Mouse (Mus musculus): Measurements from ENCODE around the gene Zfp319. TPM values are rescaled to one million over a fixed set of nuclear protein-coding genes. Genes with fewer than 3 reads are reported as not detected.

The Zfp319 gene
- total RNA-seq, 1 experiment = 3.2 TPM

GRCm38 (mm10) chr8:95352871-95353866 is 21.4 kb upstream of the Zfp319 start:
- Histone ChIP-seq H3K4me3 (ENCODE audit: insufficient read depth in 1 of 2, low read depth in 1 of 2, low read length in 2 of 2, poor library complexity in 1 of 2, severe bottlenecking in 1 of 2) (peak overlapping the region; percentile 83 to 94), H3K4me1 (ENCODE audit: control insufficient read depth in 2 of 2, insufficient read depth in 2 of 2, low read length in 2 of 2, poor library complexity in 1 of 2) (peaks cover 0 to 2% of the 10 kb centered on the region in 2 experiments), H3K27ac (ENCODE audit: insufficient read depth, low read depth, low read length, poor library complexity, severe bottlenecking) (no peak overlapping the region), H3K9me3 (ENCODE audit: control insufficient read depth, insufficient read depth, low read depth, low read length) (no peaks in the 10 kb centered on the region), H3K9ac (ENCODE audit: insufficient read depth, low read depth, low read length, poor library complexity, severe bottlenecking) (peak overlapping the region; percentile 76), H3K36me3 (ENCODE audit: control insufficient read depth, insufficient read depth, low read length, poor library complexity, severe bottlenecking) (no peaks in the 10 kb centered on the region)
- TF ChIP-seq ZC3H11A (IDR thresholded peaks at IDR 0.05; ENCODE audit: borderline replicate concordance, low read depth, low read length) (no peak), CHD2 (IDR thresholded peaks at IDR 0.05; ENCODE audit: low read depth, low read length) (no peak), MAFK (IDR thresholded peaks at IDR 0.05; ENCODE audit: insufficient read depth, low read depth, low read length) (no peak), HCFC1 (IDR thresholded peaks at IDR 0.05; ENCODE audit: borderline replicate concordance, insufficient read depth, low read length) (no peak), ZNF384 (IDR thresholded peaks at IDR 0.05; ENCODE audit: low read depth, low read length) (no peak)
- no peak for DNase-seq (ENCODE audit: low read depth, low spot score)
- in situ Hi-C loops (cut with MboI; ENCODE audit: low sequenced_read_pairs in 2 of 2, unreplicated experiment in 2 of 2) = no loop called here

GRCm38 (mm10) chr8:95352151-95352870 is 20.6 kb upstream of the Zfp319 start, which contains the start of gene Mmp15:
Mmp15 (plus strand) TSS chr8:95352268.
- peak within 1 kb of the TSS; percentile 76 for H3K9ac ChIP-seq (ENCODE audit: insufficient read depth, low read depth, low read length, poor library complexity, severe bottlenecking)
- peak within 1 kb of the TSS; percentile 83 to 94 for H3K4me3 ChIP-seq (ENCODE audit: insufficient read depth in 1 of 2, low read depth in 1 of 2, low read length in 2 of 2, poor library complexity in 1 of 2, severe bottlenecking in 1 of 2)
- H3K9me3 ChIP-seq (ENCODE audit: control insufficient read depth, insufficient read depth, low read depth, low read length) = no peaks in the 10 kb centered on the region
- DNase-seq (ENCODE audit: low read depth, low spot score) = peak; percentile 63
- H3K36me3 ChIP-seq (ENCODE audit: control insufficient read depth, insufficient read depth, low read length, poor library complexity, severe bottlenecking) = no peaks in the 10 kb centered on the region
- H3K27ac ChIP-seq (ENCODE audit: insufficient read depth, low read depth, low read length, poor library complexity, severe bottlenecking) = no peak within 1 kb of the TSS
- TF ChIP-seq HCFC1 (IDR thresholded peaks at IDR 0.05; ENCODE audit: borderline replicate concordance, insufficient read depth, low read length) = no peak; the same call in 1 of the 2 replicates
- no peak for TF ChIP-seq ZNF384 (IDR thresholded peaks at IDR 0.05; ENCODE audit: low read depth, low read length)
- no peak for TF ChIP-seq ZC3H11A (IDR thresholded peaks at IDR 0.05; ENCODE audit: borderline replicate concordance, low read depth, low read length)
- TF ChIP-seq CHD2 (IDR thresholded peaks at IDR 0.05; ENCODE audit: low read depth, low read length) = no peak
- no peak for TF ChIP-seq MAFK (IDR thresholded peaks at IDR 0.05; ENCODE audit: insufficient read depth, low read depth, low read length)
- H3K4me1 ChIP-seq (ENCODE audit: control insufficient read depth in 2 of 2, insufficient read depth in 2 of 2, low read length in 2 of 2, poor library complexity in 1 of 2) = peaks cover 0 to 2% of the 10 kb centered on the region in 2 experiments; a peak in 3 of 4 replicates
- in situ Hi-C loops (cut with MboI; ENCODE audit: low sequenced_read_pairs in 2 of 2, unreplicated experiment in 2 of 2) = no loop called here

- peak overlapping the region; percentile 83 to 94 for H3K4me3 ChIP-seq (ENCODE audit: insufficient read depth in 1 of 2, low read depth in 1 of 2, low read length in 2 of 2, poor library complexity in 1 of 2, severe bottlenecking in 1 of 2)
- TF ChIP-seq MAFK (IDR thresholded peaks at IDR 0.05; ENCODE audit: insufficient read depth, low read depth, low read length) (no peak), HCFC1 (IDR thresholded peaks at IDR 0.05; ENCODE audit: borderline replicate concordance, insufficient read depth, low read length) (no peak), ZNF384 (IDR thresholded peaks at IDR 0.05; ENCODE audit: low read depth, low read length) (no peak), CHD2 (IDR thresholded peaks at IDR 0.05; ENCODE audit: low read depth, low read length) (no peak), ZC3H11A (IDR thresholded peaks at IDR 0.05; ENCODE audit: borderline replicate concordance, low read depth, low read length) (no peak)
- no peak for DNase-seq (ENCODE audit: low read depth, low spot score)
- H3K9me3 ChIP-seq (ENCODE audit: control insufficient read depth, insufficient read depth, low read depth, low read length) = no peaks in the 10 kb centered on the region
- H3K27ac ChIP-seq (ENCODE audit: insufficient read depth, low read depth, low read length, poor library complexity, severe bottlenecking) = no peak overlapping the region
- no peaks in the 10 kb centered on the region; a peak in 1 of 4 replicates for H3K4me1 ChIP-seq (ENCODE audit: control insufficient read depth in 2 of 2, insufficient read depth in 2 of 2, low read length in 2 of 2, poor library complexity in 1 of 2)
- in situ Hi-C loops (cut with MboI; ENCODE audit: low sequenced_read_pairs in 2 of 2, unreplicated experiment in 2 of 2) = no loop called here
- H3K9ac ChIP-seq (ENCODE audit: insufficient read depth, low read depth, low read length, poor library complexity, severe bottlenecking) = no peak overlapping the region
- H3K36me3 ChIP-seq (ENCODE audit: control insufficient read depth, insufficient read depth, low read length, poor library complexity, severe bottlenecking) = peaks cover 2% of the 10 kb centered on the region; the same call in 1 of the 2 replicates
Measured at GRCm38 (mm10) chr8:95351461-95351860, 19.7 kb upstream of the Zfp319 start.

GRCm38 (mm10) chr8:95348811-95349630 is 17.3 kb upstream of the Zfp319 start:
- no peak for DNase-seq (ENCODE audit: low read depth, low spot score)
- Histone ChIP-seq H3K9me3 (ENCODE audit: control insufficient read depth, insufficient read depth, low read depth, low read length) (no peaks in the 10 kb centered on the region), H3K27ac (ENCODE audit: insufficient read depth, low read depth, low read length, poor library complexity, severe bottlenecking) (no peak overlapping the region), H3K9ac (ENCODE audit: insufficient read depth, low read depth, low read length, poor library complexity, severe bottlenecking) (no peak overlapping the region), H3K4me3 (ENCODE audit: insufficient read depth in 1 of 2, low read depth in 1 of 2, low read length in 2 of 2, poor library complexity in 1 of 2, severe bottlenecking in 1 of 2) (no peak overlapping the region), H3K4me1 (ENCODE audit: control insufficient read depth in 2 of 2, insufficient read depth in 2 of 2, low read length in 2 of 2, poor library complexity in 1 of 2) (no peaks in the 10 kb centered on the region; a peak in 1 of 4 replicates), H3K36me3 (ENCODE audit: control insufficient read depth, insufficient read depth, low read length, poor library complexity, severe bottlenecking) (peaks cover 6% of the 10 kb centered on the region; the same call in 1 of the 2 replicates)
- in situ Hi-C loops (cut with MboI; ENCODE audit: low sequenced_read_pairs in 2 of 2, unreplicated experiment in 2 of 2) = no loop called here
- TF ChIP-seq ZC3H11A (IDR thresholded peaks at IDR 0.05; ENCODE audit: borderline replicate concordance, low read depth, low read length) = no peak
- no peak for TF ChIP-seq HCFC1 (IDR thresholded peaks at IDR 0.05; ENCODE audit: borderline replicate concordance, insufficient read depth, low read length)
- no peak for TF ChIP-seq CHD2 (IDR thresholded peaks at IDR 0.05; ENCODE audit: low read depth, low read length)
- no peak for TF ChIP-seq MAFK (IDR thresholded peaks at IDR 0.05; ENCODE audit: insufficient read depth, low read depth, low read length)
- no peak for TF ChIP-seq ZNF384 (IDR thresholded peaks at IDR 0.05; ENCODE audit: low read depth, low read length)

Data from ES-E14 (cell line).